Mouse (Mus musculus) liver, embryonic 14.5 days (tissue): ENCODE measurements at regions not wholly inside any gene's neighbourhood (a gene's known extent, or its start where the extent isn't known, plus 50 kb on each side); places are given as distances from the start of the nearest gene placed in this dataset.

Experiments used
- ATAC-seq: fragments of 200-750 bp; cut with Nextera tagmentation; 2 replicates; pipeline ENCODE4 v1.8.0; 2017; ENCODE audit warnings: moderate number of reproducible peaks, mild to moderate bottlenecking, moderate library complexity; ENCODE audit not compliant: insufficient read depth
- DNase-seq, 3 experiments: peaks; one replicate each; pipeline ENCODE4 v3.0.0-alpha.2; 2012 to 2013; ENCODE audit warnings: low read depth in 3 of 3, low spot score in 3 of 3
- H3K27ac ChIP-seq: fragments of 300-500 bp; sonication (generic); 2 replicates; pipeline ENCODE4 v1.5.1; 2014; ENCODE audit warnings: moderate library complexity, mild to moderate bottlenecking, control low read depth, inconsistent platforms
- H3K27me3 ChIP-seq: fragments of 300-500 bp; sonication (generic); 2 replicates; pipeline ENCODE4 v1.6.1; 2014; ENCODE audit warnings: mild to moderate bottlenecking, low read length, moderate library complexity; ENCODE audit not compliant: control insufficient read depth, insufficient read depth
- H3K36me3 ChIP-seq: fragments of 300-500 bp; sonication (generic); replicated peaks from 2 replicates; pipeline ENCODE4 v1.6.1; 2014; ENCODE audit warnings: low read depth; ENCODE audit not compliant: control insufficient read depth, insufficient read depth
- H3K4me1 ChIP-seq, 2 experiments: fragments of 200-500 bp in 1 of 2; fragments of 300-500 bp in 1 of 2; sonication (generic) in 1 of 2; replicated peaks; 2 replicates each; pipeline ENCODE4 v1.6.1; 2012 to 2014; ENCODE audit warnings: antibody characterized with exemption in 1 of 2, inconsistent platforms in 1 of 2, low read length in 1 of 2; ENCODE audit not compliant: control insufficient read depth in 2 of 2, insufficient read depth in 2 of 2
- H3K4me2 ChIP-seq: fragments of 300-500 bp; sonication (generic); 2 replicates; pipeline ENCODE4 v1.6.1; 2014; ENCODE audit warnings: low read depth, mild to moderate bottlenecking, control low read depth, moderate library complexity
- H3K4me3 ChIP-seq, 2 experiments: fragments of 200-500 bp in 1 of 2; fragments of 300-500 bp in 1 of 2; sonication (generic) in 1 of 2; 2 replicates each; pipeline ENCODE4 v1.5.1; 2012 to 2014; ENCODE audit warnings: low read depth in 2 of 2, low read length in 2 of 2, mild to moderate bottlenecking in 2 of 2, control low read depth in 1 of 2, inconsistent platforms in 1 of 2, moderate library complexity in 1 of 2; ENCODE audit not compliant: insufficient read depth in 1 of 2
- H3K9ac ChIP-seq: fragments of 300-500 bp; sonication (generic); replicated peaks from 2 replicates; pipeline ENCODE4 v1.6.1; 2014; ENCODE audit warnings: mild to moderate bottlenecking, control low read depth, moderate library complexity
- H3K9me3 ChIP-seq: fragments of 300-500 bp; sonication (generic); 2 replicates; pipeline ENCODE4 v1.6.1; 2016; ENCODE audit warnings: low read length, mixed read lengths; ENCODE audit not compliant: control insufficient read depth
- CTCF ChIP-seq: IDR thresholded peaks from 2 replicates; pipeline ENCODE4 v1.5.1; 2016; ENCODE audit warnings: antibody characterized with exemption, low read depth, control low read depth
- EP300 ChIP-seq: IDR thresholded peaks from 2 replicates; pipeline ENCODE4 v1.6.1; 2016; ENCODE audit warnings: antibody characterized with exemption, low read depth
- WGBS: fragments of 180-500 bp; shearing (Covaris S2); extraction: QIAGEN DNeasy Blood & Tissue Kit; methylation state at CpG from one replicate; pipeline ENCODE4 v1.1.7; 2014; ENCODE audit not compliant: insufficient replicate concordance; 5-methylcytosine and 5-hydroxymethylcytosine counted together

GRCm38 (mm10) chr3:15159965-15160714 is 172.0 kb downstream of the Gm9733 start:
- DNase-seq (no peak), ATAC-seq (no peak)
- Histone ChIP-seq H3K9ac (no peak overlapping the region), H3K9me3 (no peaks in the 10 kb centered on the region), H3K36me3 (no peaks in the 10 kb centered on the region), H3K4me3 (no peak overlapping the region), H3K27me3 (no peaks in the 10 kb centered on the region), H3K4me1 (no peaks in the 10 kb centered on the region), H3K4me2 (no peak overlapping the region), H3K27ac (no peak overlapping the region)
- WGBS = 71% methylated on average over 8 of the region's 8 CpGs
- no peak for TF ChIP-seq CTCF
- TF ChIP-seq EP300 = no peak

GRCm38 (mm10) chr3:15175811-15176210 is 156.3 kb downstream of the Gm9733 start:
- DNase-seq (no peak), ATAC-seq (no peak)
- no peaks in the 10 kb centered on the region for H3K27me3 ChIP-seq
- H3K9ac ChIP-seq = no peak overlapping the region
- no peaks in the 10 kb centered on the region for H3K36me3 ChIP-seq
- H3K4me1 ChIP-seq = no peaks in the 10 kb centered on the region
- TF ChIP-seq EP300 (no peak), CTCF (no peak)
- no peak overlapping the region for H3K27ac ChIP-seq
- 44% methylated on average over 2 of the region's 2 CpGs for WGBS
- no peak overlapping the region for H3K4me3 ChIP-seq
- no peak overlapping the region for H3K4me2 ChIP-seq
- no peaks in the 10 kb centered on the region for H3K9me3 ChIP-seq

- no peak overlapping the region for H3K4me2 ChIP-seq
- H3K9ac ChIP-seq = no peak overlapping the region
- no peak overlapping the region for H3K27ac ChIP-seq
- no peak overlapping the region for H3K4me3 ChIP-seq
- DNase-seq (no peak), ATAC-seq (no peak)
- H3K4me1 ChIP-seq = no peaks in the 10 kb centered on the region
- H3K9me3 ChIP-seq = no peaks in the 10 kb centered on the region
- WGBS = 59% methylated on average over 6 of the region's 6 CpGs
- H3K27me3 ChIP-seq = no peaks in the 10 kb centered on the region
- no peaks in the 10 kb centered on the region for H3K36me3 ChIP-seq
- no peak for TF ChIP-seq CTCF
- TF ChIP-seq EP300 = no peak
These were observed 152.9 kb downstream of the Gm9733 start for GRCm38 (mm10) chr3:15179079-15179812.

GRCm38 (mm10) chr3:15181111-15181510 is 151.0 kb downstream of the Gm9733 start:
- Histone ChIP-seq H3K4me3 (no peak overlapping the region), H3K4me1 (no peaks in the 10 kb centered on the region), H3K4me2 (no peak overlapping the region), H3K9me3 (no peaks in the 10 kb centered on the region), H3K9ac (no peak overlapping the region), H3K36me3 (no peaks in the 10 kb centered on the region), H3K27me3 (no peaks in the 10 kb centered on the region), H3K27ac (no peak overlapping the region)
- TF ChIP-seq CTCF = no peak
- TF ChIP-seq EP300 = no peak
- WGBS = 67% methylated on average over 5 of the region's 5 CpGs
- ATAC-seq (no peak), DNase-seq (no peak)

GRCm38 (mm10) chr3:15186731-15187130 is 145.4 kb downstream of the Gm9733 start:
- no peak for ATAC-seq
- Histone ChIP-seq H3K27me3 (no peaks in the 10 kb centered on the region), H3K4me2 (no peak overlapping the region), H3K9ac (no peak overlapping the region), H3K9me3 (no peaks in the 10 kb centered on the region), H3K36me3 (no peaks in the 10 kb centered on the region), H3K4me3 (no peak overlapping the region), H3K4me1 (no peaks in the 10 kb centered on the region), H3K27ac (no peak overlapping the region)
- no peak for DNase-seq
- TF ChIP-seq CTCF (no peak), EP300 (no peak)
- 62% methylated on average over 3 of the region's 3 CpGs for WGBS
